Mouse (Mus musculus): ENCODE measurements at regions not wholly inside any gene's neighbourhood (a gene's known extent, or its start where the extent isn't known, plus 50 kb on each side); places are given as distances from the start of the nearest gene placed in this dataset.

- DNase-seq = no peak
- no peaks in the 10 kb centered on the region for H3K4me1 ChIP-seq (ENCODE audit: insufficient read depth)
- no peak for ATAC-seq
- no peaks in the 10 kb centered on the region for H3K9me3 ChIP-seq (ENCODE audit: low read length)
- H3K27me3 ChIP-seq (ENCODE audit: insufficient read depth, low read length) = no peaks in the 10 kb centered on the region
- TF ChIP-seq EP300 (IDR thresholded peaks at IDR 0.05; ENCODE audit: low read depth) (no peak), CTCF (IDR thresholded peaks at IDR 0.05; ENCODE audit: low read depth) (no peak)
- no peaks in the 10 kb centered on the region for H3K36me3 ChIP-seq (replicated peaks; ENCODE audit: insufficient read depth, low read length)
- no peak overlapping the region for H3K9ac ChIP-seq (replicated peaks)
- 64% methylated on average over 2 of the region's 2 CpGs for WGBS (ENCODE audit: insufficient replicate concordance)
- H3K27ac ChIP-seq (ENCODE audit: low read depth) = no peak overlapping the region
- no peak overlapping the region for H3K4me2 ChIP-seq (ENCODE audit: low read depth, low read length)
- H3K4me3 ChIP-seq (ENCODE audit: low read depth, low read length) = no peak overlapping the region
Measured at GRCm38 (mm10) chr2:79009791-79010190, 141.9 kb downstream of the Ube2e3 start.

- ATAC-seq (no peak), DNase-seq (no peak)
- no peaks in the 10 kb centered on the region for H3K36me3 ChIP-seq (replicated peaks; ENCODE audit: insufficient read depth, low read length)
- no peak for TF ChIP-seq EP300 (IDR thresholded peaks at IDR 0.05; ENCODE audit: low read depth)
- H3K4me3 ChIP-seq (ENCODE audit: low read depth, low read length) = no peak overlapping the region
- H3K27me3 ChIP-seq (ENCODE audit: insufficient read depth, low read length) = no peaks in the 10 kb centered on the region
- no peaks in the 10 kb centered on the region for H3K9me3 ChIP-seq (ENCODE audit: low read length)
- WGBS (ENCODE audit: insufficient replicate concordance) = 72% methylated on average over 2 of the region's 2 CpGs
- H3K4me1 ChIP-seq (ENCODE audit: insufficient read depth) = no peaks in the 10 kb centered on the region
- no peak overlapping the region for H3K9ac ChIP-seq (replicated peaks)
- no peak overlapping the region for H3K4me2 ChIP-seq (ENCODE audit: low read depth, low read length)
- no peak overlapping the region for H3K27ac ChIP-seq (ENCODE audit: low read depth)
Measured at GRCm38 (mm10) chr2:79010273-79010672, 142.3 kb downstream of the Ube2e3 start.

- H3K4me2 ChIP-seq (ENCODE audit: low read depth, low read length) = no peak overlapping the region
- H3K4me1 ChIP-seq (ENCODE audit: insufficient read depth) = 0 out of 2 replicates have a peak, but pooled peaks cover 2% of the 10 kb centered on the region
- no peak for DNase-seq
- H3K36me3 ChIP-seq (replicated peaks; ENCODE audit: insufficient read depth, low read length) = no peaks in the 10 kb centered on the region
- TF ChIP-seq CTCF (IDR thresholded peaks at IDR 0.05; ENCODE audit: low read depth) (no peak), EP300 (IDR thresholded peaks at IDR 0.05; ENCODE audit: low read depth) (no peak)
- 69% methylated on average over 4 of the region's 4 CpGs for WGBS (ENCODE audit: insufficient replicate concordance)
- no peaks in the 10 kb centered on the region for H3K9me3 ChIP-seq (ENCODE audit: low read length)
- H3K4me3 ChIP-seq (ENCODE audit: low read depth, low read length) = no peak overlapping the region
- H3K9ac ChIP-seq (replicated peaks) = no peak overlapping the region
- H3K27me3 ChIP-seq (ENCODE audit: insufficient read depth, low read length) = no peaks in the 10 kb centered on the region
- no peak for ATAC-seq
- H3K27ac ChIP-seq (ENCODE audit: low read depth) = no peak overlapping the region
Measured at GRCm38 (mm10) chr2:79018732-79019423, 151.0 kb downstream of the Ube2e3 start.

- Histone ChIP-seq H3K27ac (ENCODE audit: low read depth) (no peak overlapping the region), H3K27me3 (ENCODE audit: insufficient read depth, low read length) (no peaks in the 10 kb centered on the region), H3K9ac (replicated peaks) (no peak overlapping the region), H3K4me1 (ENCODE audit: insufficient read depth) (0 out of 2 replicates have a peak, but pooled peaks cover 2% of the 10 kb centered on the region), H3K36me3 (replicated peaks; ENCODE audit: insufficient read depth, low read length) (no peaks in the 10 kb centered on the region), H3K4me3 (ENCODE audit: low read depth, low read length) (no peak overlapping the region), H3K9me3 (ENCODE audit: low read length) (no peaks in the 10 kb centered on the region), H3K4me2 (ENCODE audit: low read depth, low read length) (no peak overlapping the region)
- DNase-seq (no peak), ATAC-seq (no peak)
- TF ChIP-seq CTCF (IDR thresholded peaks at IDR 0.05; ENCODE audit: low read depth) (no peak), EP300 (IDR thresholded peaks at IDR 0.05; ENCODE audit: low read depth) (no peak)
- WGBS (ENCODE audit: insufficient replicate concordance) = 84% methylated on average over 2 of the region's 2 CpGs
Measured at GRCm38 (mm10) chr2:79022954-79023353, 155.0 kb downstream of the Ube2e3 start.

- Histone ChIP-seq H3K9ac (replicated peaks) (no peak overlapping the region), H3K36me3 (replicated peaks; ENCODE audit: insufficient read depth, low read length) (no peaks in the 10 kb centered on the region), H3K4me3 (ENCODE audit: low read depth, low read length) (no peak overlapping the region), H3K27ac (ENCODE audit: low read depth) (no peak overlapping the region), H3K4me2 (ENCODE audit: low read depth, low read length) (no peak overlapping the region), H3K27me3 (ENCODE audit: insufficient read depth, low read length) (no peaks in the 10 kb centered on the region), H3K9me3 (ENCODE audit: low read length) (no peaks in the 10 kb centered on the region), H3K4me1 (ENCODE audit: insufficient read depth) (no peaks in the 10 kb centered on the region)
- 86% methylated on average over 4 of the region's 4 CpGs for WGBS (ENCODE audit: insufficient replicate concordance)
- TF ChIP-seq CTCF (IDR thresholded peaks at IDR 0.05; ENCODE audit: low read depth) (no peak), EP300 (IDR thresholded peaks at IDR 0.05; ENCODE audit: low read depth) (no peak)
- DNase-seq = no peak
- ATAC-seq = no peak
Measured at GRCm38 (mm10) chr2:79025678-79026077, 157.8 kb downstream of the Ube2e3 start.

- Histone ChIP-seq H3K27ac (ENCODE audit: low read depth) (no peak overlapping the region), H3K4me2 (ENCODE audit: low read depth, low read length) (no peak overlapping the region), H3K4me1 (ENCODE audit: insufficient read depth) (no peaks in the 10 kb centered on the region), H3K36me3 (replicated peaks; ENCODE audit: insufficient read depth, low read length) (no peaks in the 10 kb centered on the region), H3K9me3 (ENCODE audit: low read length) (no peaks in the 10 kb centered on the region), H3K27me3 (ENCODE audit: insufficient read depth, low read length) (no peaks in the 10 kb centered on the region), H3K9ac (replicated peaks) (no peak overlapping the region), H3K4me3 (ENCODE audit: low read depth, low read length) (no peak overlapping the region)
- TF ChIP-seq EP300 (IDR thresholded peaks at IDR 0.05; ENCODE audit: low read depth) (no peak), CTCF (IDR thresholded peaks at IDR 0.05; ENCODE audit: low read depth) (no peak)
- DNase-seq = no peak
- no peak for ATAC-seq
- WGBS (ENCODE audit: insufficient replicate concordance) = 59% methylated on average over 1 of the region's 1 CpGs
Measured at GRCm38 (mm10) chr2:79030990-79031389, 163.1 kb downstream of the Ube2e3 start.

Measured in liver, postnatal 0 days (tissue).